Mouse (Mus musculus): Measurements from ENCODE around the gene Atrnl1. TPM values are rescaled to one million over a fixed set of nuclear protein-coding genes. Genes with fewer than 3 reads are reported as not detected.

Gene Atrnl1
- total RNA-seq, 1 experiment from 2014 or later = 6.6 TPM

GRCm38 (mm10) chr19:57949260-57949917 lies 338.6 kb downstream of the Atrnl1 start:
- no peak for ATAC-seq (replicated peaks; ENCODE audit: low read depth, poor library complexity, severe bottlenecking)

- no peak for ATAC-seq (replicated peaks; ENCODE audit: low read depth, poor library complexity, severe bottlenecking)
These were observed 343.3 kb downstream of the Atrnl1 start for GRCm38 (mm10) chr19:57954131-57954530.

GRCm38 (mm10) chr19:57956459-57956858 lies 345.6 kb downstream of the Atrnl1 start:
- no peak for ATAC-seq (replicated peaks; ENCODE audit: low read depth, poor library complexity, severe bottlenecking)

GRCm38 (mm10) chr19:57957363-57957762 lies 346.5 kb downstream of the Atrnl1 start:
- no peak for ATAC-seq (replicated peaks; ENCODE audit: low read depth, poor library complexity, severe bottlenecking)

GRCm38 (mm10) chr19:57958154-57958553 lies 347.3 kb downstream of the Atrnl1 start:
- ATAC-seq (replicated peaks; ENCODE audit: low read depth, poor library complexity, severe bottlenecking) = no peak

- no peak for ATAC-seq (replicated peaks; ENCODE audit: low read depth, poor library complexity, severe bottlenecking)
These were observed 347.9 kb downstream of the Atrnl1 start for GRCm38 (mm10) chr19:57958726-57959125.

- no peak for ATAC-seq (replicated peaks; ENCODE audit: low read depth, poor library complexity, severe bottlenecking)
These were observed 350.5 kb downstream of the Atrnl1 start for GRCm38 (mm10) chr19:57961321-57961720.

GRCm38 (mm10) chr19:57961738-57962640 lies 351.2 kb downstream of the Atrnl1 start:
- ATAC-seq (replicated peaks; ENCODE audit: low read depth, poor library complexity, severe bottlenecking) = no peak

GRCm38 (mm10) chr19:57963874-57964273 lies 353.0 kb downstream of the Atrnl1 start:
- ATAC-seq (replicated peaks; ENCODE audit: low read depth, poor library complexity, severe bottlenecking) = no peak

- ATAC-seq (replicated peaks; ENCODE audit: low read depth, poor library complexity, severe bottlenecking) = no peak
These were observed 358.9 kb downstream of the Atrnl1 start for GRCm38 (mm10) chr19:57969766-57970165.

- no peak for ATAC-seq (replicated peaks; ENCODE audit: low read depth, poor library complexity, severe bottlenecking)
These were observed 359.6 kb downstream of the Atrnl1 start for GRCm38 (mm10) chr19:57970342-57970895.

GRCm38 (mm10) chr19:57975201-57975600 lies 364.4 kb downstream of the Atrnl1 start:
- no peak for ATAC-seq (replicated peaks; ENCODE audit: low read depth, poor library complexity, severe bottlenecking)

- ATAC-seq (replicated peaks; ENCODE audit: low read depth, poor library complexity, severe bottlenecking) = no peak
These were observed 375.4 kb downstream of the Atrnl1 start for GRCm38 (mm10) chr19:57985918-57986900.

GRCm38 (mm10) chr19:57987696-57988393 lies 377.0 kb downstream of the Atrnl1 start:
- ATAC-seq (replicated peaks; ENCODE audit: low read depth, poor library complexity, severe bottlenecking) = no peak

GRCm38 (mm10) chr19:57988559-57989093 lies 377.8 kb downstream of the Atrnl1 start:
- no peak for ATAC-seq (replicated peaks; ENCODE audit: low read depth, poor library complexity, severe bottlenecking)

GRCm38 (mm10) chr19:57991099-57991760 lies 380.4 kb downstream of the Atrnl1 start:
- ATAC-seq (replicated peaks; ENCODE audit: low read depth, poor library complexity, severe bottlenecking) = no peak

GRCm38 (mm10) chr19:57994174-57994833 lies 383.5 kb downstream of the Atrnl1 start:
- ATAC-seq (replicated peaks; ENCODE audit: low read depth, poor library complexity, severe bottlenecking) = peak; percentile 78

- ATAC-seq (replicated peaks; ENCODE audit: low read depth, poor library complexity, severe bottlenecking) = no peak
These were observed 384.2 kb downstream of the Atrnl1 start for GRCm38 (mm10) chr19:57995015-57995414.

Data from common myeloid progenitor, adult 5-6 weeks (primary cell).